Mouse (Mus musculus): ENCODE measurements at regions not wholly inside any gene's neighbourhood (a gene's known extent, or its start where the extent isn't known, plus 50 kb on each side); places are given as distances from the start of the nearest gene placed in this dataset.

GRCm38 (mm10) chr10:126113106-126113505 lies 147.1 kb downstream of the Lrig3 start:
- TF ChIP-seq POLR2A (IDR thresholded peaks at IDR 0.05; ENCODE audit: borderline replicate concordance, insufficient read depth, low read length) (no peak), CTCF (IDR thresholded peaks at IDR 0.05; ENCODE audit: borderline replicate concordance, insufficient read depth, low read depth, low read length) (no peak)
